Mouse (Mus musculus): ENCODE measurements at regions not wholly inside any gene's neighbourhood (a gene's known extent, or its start where the extent isn't known, plus 50 kb on each side); places are given as distances from the start of the nearest gene placed in this dataset.
A peak's percentile ranks its signal among the peaks of the same experiment; 100 is the strongest.

GRCm38 (mm10) chr10:122217594-122217993 is 120.4 kb upstream of the Rxylt1 start:
- intact Hi-C loops (cut with DNase I; ENCODE audit: low total_unique reads), result no loop called here
- DNase-seq, result no peak

DNA sequence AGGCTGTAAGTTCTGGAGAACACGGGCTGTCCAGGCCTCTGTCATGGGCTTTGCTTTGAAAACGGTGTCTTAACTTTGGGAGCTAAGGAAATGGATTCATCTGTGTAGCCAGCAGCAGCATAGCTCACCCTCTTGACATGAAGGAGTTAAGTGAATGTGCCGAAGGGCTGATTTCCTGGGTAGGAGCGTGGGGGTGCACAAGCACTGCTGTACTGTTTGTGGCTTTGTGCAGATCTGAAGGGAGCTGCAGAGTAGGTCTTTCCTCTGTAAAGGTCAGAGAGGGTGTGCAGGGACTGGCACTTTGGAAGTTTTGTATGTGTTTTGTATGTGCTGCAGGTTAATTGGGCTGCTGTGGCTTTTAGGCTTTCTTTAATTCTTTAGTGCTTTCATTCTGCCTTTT is 102.6 kb upstream of the Rxylt1 start:
- intact Hi-C loops (cut with DNase I; ENCODE audit: low total_unique reads), result no loop called here
- DNase-seq, result no peak

DNA sequence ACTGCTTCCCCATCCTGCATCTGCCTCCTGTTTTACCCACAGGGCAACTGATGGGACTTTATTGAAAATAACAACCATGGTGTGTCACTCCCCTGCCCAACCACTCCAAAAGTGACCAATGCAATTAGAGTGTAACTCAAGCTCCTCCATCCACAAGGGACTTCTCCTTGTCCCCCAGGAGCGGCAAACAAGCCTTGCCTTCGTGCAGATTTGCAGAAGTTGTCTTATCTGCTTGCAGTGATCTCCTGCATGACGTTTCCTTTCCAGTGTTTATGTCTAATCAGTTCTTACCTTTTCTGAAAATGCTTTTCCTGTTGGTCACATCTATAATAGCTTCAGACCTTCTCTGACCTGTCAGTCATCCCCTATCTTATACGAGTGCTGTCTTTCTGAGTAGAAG is 100.5 kb upstream of the Rxylt1 start:
- intact Hi-C loops (cut with DNase I; ENCODE audit: low total_unique reads), result no loop called here
- no peak for DNase-seq

DNA sequence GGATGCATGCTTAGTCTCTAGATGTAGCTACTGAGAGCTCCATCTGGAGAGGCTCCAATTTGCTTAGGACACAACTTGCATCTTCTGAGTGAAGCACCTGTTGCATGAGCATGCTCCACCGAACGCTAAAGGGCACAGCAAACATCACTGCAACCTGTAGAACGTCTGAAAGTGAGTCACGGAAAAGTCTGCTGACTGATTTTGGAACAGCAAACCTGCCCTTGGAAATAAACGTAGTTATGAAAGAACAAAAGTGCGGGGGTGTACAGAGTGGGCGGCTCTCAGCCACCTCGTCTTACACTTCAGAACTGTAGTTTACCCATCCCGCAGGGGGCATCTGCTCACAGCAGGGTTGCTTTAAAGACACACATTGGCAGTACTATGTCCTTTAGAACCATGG is 97.0 kb upstream of the Rxylt1 start:
- intact Hi-C loops (cut with DNase I; ENCODE audit: low total_unique reads), result no loop called here
- no peak for DNase-seq

- intact Hi-C loops (cut with DNase I; ENCODE audit: low total_unique reads), result no loop called here
- no peak for DNase-seq
Observed at GRCm38 (mm10) chr10:122193343-122193742, 96.2 kb upstream of the Rxylt1 start.

DNA sequence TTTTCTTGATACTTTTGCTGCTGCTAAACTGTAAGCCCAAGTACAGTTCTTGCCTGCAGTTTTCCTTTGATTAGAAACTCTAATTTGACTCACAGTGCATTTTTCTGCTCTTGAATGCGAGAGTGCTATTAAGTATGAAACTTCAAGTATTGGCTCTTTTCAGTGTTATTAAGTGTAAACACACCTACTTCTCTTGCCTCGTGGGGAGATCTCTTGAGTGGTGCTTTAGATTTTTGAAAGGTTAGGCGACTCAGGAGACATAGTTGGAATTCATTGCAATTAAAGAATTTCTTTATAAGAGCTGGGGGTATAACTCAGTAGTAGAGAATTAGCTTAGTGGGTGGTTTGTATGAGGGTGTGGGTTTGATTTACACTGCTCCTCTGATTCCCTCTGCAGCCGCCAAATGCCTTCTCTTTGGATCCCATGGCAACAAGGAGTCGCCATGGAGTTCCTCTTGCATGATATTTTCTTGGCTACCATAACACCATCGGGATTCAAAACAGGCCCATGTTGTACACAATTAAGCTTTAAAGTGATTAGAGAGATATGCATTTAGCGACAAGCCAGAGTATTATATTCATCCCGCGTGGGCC is 88.1 kb upstream of the Rxylt1 start:
- no peak for DNase-seq
- intact Hi-C loops (cut with DNase I; ENCODE audit: low total_unique reads), result loop anchor here (10.0 kb wide), 1 partner anchor 260 kb away; the partner anchor contains the start of gene Avpr1a

GRCm38 (mm10) chr10:122183025-122183424 is 85.9 kb upstream of the Rxylt1 start:
- intact Hi-C loops (cut with DNase I; ENCODE audit: low total_unique reads), result loop anchor here (5.0 to 10.0 kb wide), 2 partner anchors 262 to 344 kb away; partner anchors contain the start of gene Avpr1a
- DNase-seq, result peak; percentile 26

DNA sequence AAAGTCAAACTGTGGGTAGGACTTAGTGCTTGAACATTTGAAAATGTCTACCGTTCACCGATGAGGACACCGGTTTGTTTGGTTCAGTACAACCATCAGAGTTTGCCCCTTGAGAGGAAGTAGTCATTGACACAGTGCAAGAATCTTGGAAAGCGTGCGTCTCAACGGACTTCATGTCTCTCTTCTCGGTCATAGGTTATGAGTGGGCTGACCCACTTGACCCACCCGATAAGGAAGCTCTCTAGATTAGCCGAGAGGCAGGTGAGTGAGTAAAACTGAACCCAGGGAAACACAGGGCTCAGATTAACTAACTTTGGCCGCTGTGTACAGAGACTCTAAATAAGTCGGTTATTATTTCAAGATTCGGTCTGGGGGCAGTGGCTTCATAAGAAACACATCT is 51.9 kb upstream of the Rxylt1 start:
- intact Hi-C loops (cut with DNase I; ENCODE audit: low total_unique reads), result no loop called here

GRCm38 (mm10) chr10:122148609-122149008 is 51.4 kb upstream of the Rxylt1 start:
- intact Hi-C loops (cut with DNase I; ENCODE audit: low total_unique reads), result no loop called here
- DNase-seq, result no peak

More for the DNA sequence above, 51.9 kb upstream of the Rxylt1 start:
- no peak for DNase-seq

Data from gastrocnemius, postnatal 14 days (tissue).